Mouse (Mus musculus): ENCODE measurements around the gene Ninl. TPM values are rescaled to one million over a fixed set of nuclear protein-coding genes. Genes with fewer than 3 reads are reported as not detected.

Ninl gene
- polyA plus RNA-seq, 1 experiment from 2014 or later, result 6.7 TPM

GRCm38 (mm10) chr2:150965951-150966350, 73.2 kb downstream of the Ninl start:
- Histone ChIP-seq H3K4me1 (replicated peaks; ENCODE audit: insufficient read depth, low read length) (no peaks in the 10 kb centered on the region), H3K27me3 (ENCODE audit: insufficient read depth, low read length) (no peaks in the 10 kb centered on the region), H3K9ac (ENCODE audit: low read depth, low read length) (no peak overlapping the region), H3K9me3 (replicated peaks; ENCODE audit: low read length) (no peaks in the 10 kb centered on the region), H3K4me3 (replicated peaks; ENCODE audit: low read depth, low read length) (no peak overlapping the region), H3K36me3 (ENCODE audit: insufficient read depth, low read length) (0 out of 2 replicates have a peak, but pooled peaks cover 4% of the 10 kb centered on the region), H3K4me2 (ENCODE audit: low read length) (no peak overlapping the region), H3K27ac (no peak overlapping the region)
- DNase-seq (ENCODE audit: low spot score), result no peak
- TF ChIP-seq CTCF (IDR thresholded peaks at IDR 0.05; ENCODE audit: low read depth), result no peak
- WGBS, result 86% methylated on average over 10 of the region's 10 CpGs
- ATAC-seq (replicated peaks; ENCODE audit: low FRiP score, low read depth), result no peak

GRCm38 (mm10) chr2:150964641-150965040, 74.5 kb downstream of the Ninl start:
- no peak for TF ChIP-seq CTCF (IDR thresholded peaks at IDR 0.05; ENCODE audit: low read depth)
- H3K4me2 ChIP-seq (ENCODE audit: low read length), result no peak overlapping the region
- H3K4me3 ChIP-seq (replicated peaks; ENCODE audit: low read depth, low read length), result no peak overlapping the region
- no peaks in the 10 kb centered on the region for H3K4me1 ChIP-seq (replicated peaks; ENCODE audit: insufficient read depth, low read length)
- no peak overlapping the region for H3K9ac ChIP-seq (ENCODE audit: low read depth, low read length)
- no peaks in the 10 kb centered on the region for H3K36me3 ChIP-seq (ENCODE audit: insufficient read depth, low read length)
- no peaks in the 10 kb centered on the region for H3K27me3 ChIP-seq (ENCODE audit: insufficient read depth, low read length)
- H3K9me3 ChIP-seq (replicated peaks; ENCODE audit: low read length), result no peaks in the 10 kb centered on the region
- WGBS, result 91% methylated on average over 3 of the region's 3 CpGs
- ATAC-seq (replicated peaks; ENCODE audit: low FRiP score, low read depth), result no peak
- no peak for DNase-seq (ENCODE audit: low spot score)
- H3K27ac ChIP-seq, result no peak overlapping the region

GRCm38 (mm10) chr2:150963246-150963645, 75.9 kb downstream of the Ninl start:
- Histone ChIP-seq H3K4me3 (replicated peaks; ENCODE audit: low read depth, low read length) (no peak overlapping the region), H3K36me3 (ENCODE audit: insufficient read depth, low read length) (no peaks in the 10 kb centered on the region), H3K4me2 (ENCODE audit: low read length) (no peak overlapping the region), H3K4me1 (replicated peaks; ENCODE audit: insufficient read depth, low read length) (no peaks in the 10 kb centered on the region), H3K9ac (ENCODE audit: low read depth, low read length) (no peak overlapping the region), H3K27ac (no peak overlapping the region), H3K27me3 (ENCODE audit: insufficient read depth, low read length) (no peaks in the 10 kb centered on the region), H3K9me3 (replicated peaks; ENCODE audit: low read length) (no peaks in the 10 kb centered on the region)
- no peak for ATAC-seq (replicated peaks; ENCODE audit: low FRiP score, low read depth)
- WGBS, result 94% methylated on average over 3 of the region's 3 CpGs
- no peak for TF ChIP-seq CTCF (IDR thresholded peaks at IDR 0.05; ENCODE audit: low read depth)
- DNase-seq (ENCODE audit: low spot score), result no peak

- H3K27ac ChIP-seq, result no peak overlapping the region
- H3K4me1 ChIP-seq (replicated peaks; ENCODE audit: insufficient read depth, low read length), result no peaks in the 10 kb centered on the region
- H3K4me3 ChIP-seq (replicated peaks; ENCODE audit: low read depth, low read length), result no peak overlapping the region
- no peak overlapping the region for H3K4me2 ChIP-seq (ENCODE audit: low read length)
- no peak overlapping the region for H3K9ac ChIP-seq (ENCODE audit: low read depth, low read length)
- H3K9me3 ChIP-seq (replicated peaks; ENCODE audit: low read length), result no peaks in the 10 kb centered on the region
- ATAC-seq (replicated peaks; ENCODE audit: low FRiP score, low read depth) (no peak), DNase-seq (ENCODE audit: low spot score) (no peak)
- WGBS, result 90% methylated on average over 10 of the region's 10 CpGs
- no peaks in the 10 kb centered on the region for H3K27me3 ChIP-seq (ENCODE audit: insufficient read depth, low read length)
- H3K36me3 ChIP-seq (ENCODE audit: insufficient read depth, low read length), result 0 out of 2 replicates have a peak, but pooled peaks cover 4% of the 10 kb centered on the region
- no peak for TF ChIP-seq CTCF (IDR thresholded peaks at IDR 0.05; ENCODE audit: low read depth)
Observed at GRCm38 (mm10) chr2:150959521-150959920, 79.7 kb downstream of the Ninl start.

GRCm38 (mm10) chr2:150955859-150956258, 83.3 kb downstream of the Ninl start:
- WGBS, result 67% methylated on average over 1 of the region's 1 CpGs

GRCm38 (mm10) chr2:150951201-150951600, 88.0 kb downstream of the Ninl start:
- DNase-seq (ENCODE audit: low spot score) (no peak), ATAC-seq (replicated peaks; ENCODE audit: low FRiP score, low read depth) (no peak)
- H3K27me3 ChIP-seq (ENCODE audit: insufficient read depth, low read length), result no peaks in the 10 kb centered on the region
- H3K4me2 ChIP-seq (ENCODE audit: low read length), result no peak overlapping the region
- TF ChIP-seq CTCF (IDR thresholded peaks at IDR 0.05; ENCODE audit: low read depth), result no peak
- WGBS, result 100% methylated on average over 2 of the region's 2 CpGs
- H3K4me3 ChIP-seq (replicated peaks; ENCODE audit: low read depth, low read length), result no peak overlapping the region
- no peaks in the 10 kb centered on the region for H3K9me3 ChIP-seq (replicated peaks; ENCODE audit: low read length)
- 0 out of 2 replicates have a peak, but pooled peaks cover 7% of the 10 kb centered on the region for H3K36me3 ChIP-seq (ENCODE audit: insufficient read depth, low read length)
- no peak overlapping the region for H3K9ac ChIP-seq (ENCODE audit: low read depth, low read length)
- H3K4me1 ChIP-seq (replicated peaks; ENCODE audit: insufficient read depth, low read length), result no peaks in the 10 kb centered on the region
- H3K27ac ChIP-seq, result no peak overlapping the region

More at GRCm38 (mm10) chr2:150955859-150956258, 83.3 kb downstream of the Ninl start:
- TF ChIP-seq CTCF (IDR thresholded peaks at IDR 0.05; ENCODE audit: low read depth), result no peak
- no peak overlapping the region for H3K27ac ChIP-seq
- H3K27me3 ChIP-seq (ENCODE audit: insufficient read depth, low read length), result no peaks in the 10 kb centered on the region
- no peaks in the 10 kb centered on the region for H3K9me3 ChIP-seq (replicated peaks; ENCODE audit: low read length)
- no peak overlapping the region for H3K9ac ChIP-seq (ENCODE audit: low read depth, low read length)
- H3K4me3 ChIP-seq (replicated peaks; ENCODE audit: low read depth, low read length), result no peak overlapping the region
- DNase-seq (ENCODE audit: low spot score), result no peak
- no peak for ATAC-seq (replicated peaks; ENCODE audit: low FRiP score, low read depth)
- no peaks in the 10 kb centered on the region for H3K4me1 ChIP-seq (replicated peaks; ENCODE audit: insufficient read depth, low read length)
- no peak overlapping the region for H3K4me2 ChIP-seq (ENCODE audit: low read length)
- H3K36me3 ChIP-seq (ENCODE audit: insufficient read depth, low read length), result 0 out of 2 replicates have a peak, but pooled peaks cover 4% of the 10 kb centered on the region

GRCm38 (mm10) chr2:150950056-150950455, 89.1 kb downstream of the Ninl start:
- H3K9ac ChIP-seq (ENCODE audit: low read depth, low read length), result no peak overlapping the region
- H3K36me3 ChIP-seq (ENCODE audit: insufficient read depth, low read length), result 0 out of 2 replicates have a peak, but pooled peaks cover 3% of the 10 kb centered on the region
- H3K4me2 ChIP-seq (ENCODE audit: low read length), result no peak overlapping the region
- DNase-seq (ENCODE audit: low spot score) (no peak), ATAC-seq (replicated peaks; ENCODE audit: low FRiP score, low read depth) (no peak)
- no peaks in the 10 kb centered on the region for H3K9me3 ChIP-seq (replicated peaks; ENCODE audit: low read length)
- H3K4me1 ChIP-seq (replicated peaks; ENCODE audit: insufficient read depth, low read length), result no peaks in the 10 kb centered on the region
- 93% methylated on average over 6 of the region's 6 CpGs for WGBS
- no peak overlapping the region for H3K4me3 ChIP-seq (replicated peaks; ENCODE audit: low read depth, low read length)
- H3K27ac ChIP-seq, result no peak overlapping the region
- TF ChIP-seq CTCF (IDR thresholded peaks at IDR 0.05; ENCODE audit: low read depth), result no peak
- H3K27me3 ChIP-seq (ENCODE audit: insufficient read depth, low read length), result no peaks in the 10 kb centered on the region
